8 mouse cellular contexts compared by ENCODE assay signal in the genomic region with DNA sequence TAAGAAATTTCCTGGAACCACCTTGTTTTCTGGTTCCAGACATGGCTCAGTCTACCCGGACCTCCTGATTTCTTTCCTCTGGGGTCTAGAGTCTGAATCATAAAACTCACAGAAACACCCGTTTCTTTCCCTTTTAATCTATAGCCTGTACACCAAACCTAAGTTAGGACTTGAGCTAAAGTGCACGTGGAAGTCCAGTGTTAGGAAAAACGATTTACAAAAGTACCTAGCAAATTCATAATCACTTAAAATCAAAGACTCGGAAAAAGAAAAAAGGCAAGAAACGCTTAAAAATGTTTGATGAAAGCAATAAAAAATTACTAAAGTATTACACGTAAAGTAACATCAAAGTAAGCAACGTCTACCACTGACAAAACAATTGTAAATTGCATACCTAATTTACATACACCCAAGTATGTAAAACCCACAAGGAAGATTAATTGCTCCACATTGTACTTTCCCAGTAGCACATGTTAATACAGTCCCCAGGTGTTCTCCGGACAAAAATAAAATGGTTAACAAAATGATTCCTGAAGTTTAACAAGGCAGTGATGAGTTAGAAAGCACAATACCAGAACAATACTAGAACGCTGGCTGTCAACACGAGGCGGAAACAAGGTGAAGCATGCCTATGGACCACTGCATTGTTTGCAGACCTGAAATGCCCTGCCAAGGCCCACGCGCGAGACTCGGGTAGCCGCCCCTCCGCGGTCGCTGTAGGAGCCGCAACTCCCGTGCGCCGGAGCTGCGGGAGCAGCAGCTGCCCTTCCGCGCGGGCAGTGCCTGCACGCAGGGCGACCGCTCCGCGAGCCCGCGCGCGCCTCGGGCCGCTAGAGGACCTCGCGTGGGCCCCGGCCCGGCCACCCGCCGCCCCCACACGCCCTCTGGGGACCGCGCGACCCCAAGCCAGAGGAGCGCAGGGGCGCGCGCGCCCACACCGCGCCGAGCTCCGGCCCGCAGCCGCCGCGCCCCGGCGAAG. TPM values are rescaled to one million over a fixed set of nuclear protein-coding genes. Genes with fewer than 3 reads are reported as not detected.
DNase-seq lines count a peak whose midpoint lies in the region; ATAC-seq and TF ChIP-seq lines count a peak whose summit lies in the region.

No protein-coding gene starts in this region.

- POLR2A ChIA-PET in Patski (lab: Charles Lee): interaction anchor here (1.5 kb wide), 1 partner anchor 70 kb away, joined by 6 read pairs; no protein-coding TSS in a partner anchor

- H3K27me3 ChIP-seq in Patski: no peaks in the 10 kb centered on the region

- intact Hi-C loops in left cerebral cortex, postnatal 10 days (cut with DNase I): no loop called here

- in situ Hi-C loops in Patski (cut with MboI; ENCODE audit: low pct_unique_long_range_greater_than_20kb): loop anchor here (10.0 kb wide), 1 partner anchor 176 kb away; no protein-coding TSS in a partner anchor

- DNase-seq in Patski (ENCODE audit: low read depth, low spot score): no peak
- DNase-seq in cerebellum, postnatal 25 days: peak; percentile 76 to 79
- peak; percentile 55 for DNase-seq in gastrocnemius, adult 18-20 months (ENCODE audit: low spot score)
- DNase-seq in induced T-regulatory cell, adult 2 months (ENCODE audit: low read depth): peak; percentile 67
- DNase-seq in left cerebral cortex, postnatal 10 days (ENCODE audit: extremely low spot score in 1 of 2, low spot score in 2 of 2): peak; percentile 27 to 75
- DNase-seq in right cerebral cortex, adult 2 months (ENCODE audit: low spot score in 2 of 2): peak; percentile 47 to 56
- peak; percentile 54 for DNase-seq in urinary bladder, adult 2 months (ENCODE audit: low spot score)

- ATAC-seq in Patski: peak; percentile 12
- ATAC-seq in megakaryocyte, adult 5-6 weeks (ENCODE audit: poor library complexity, severe bottlenecking): peak; percentile 16

- no peak for TF ChIP-seq CTCF in Patski (IDR thresholded peaks at IDR 0.05)

- CTCF ChIA-PET in Patski (lab: Charles Lee): interaction anchor here (1.0 kb wide), 1 partner anchor 9 kb away, joined by 4 read pairs; no protein-coding TSS in a partner anchor

RNA-seq across cellular contexts. Expression of gene Phtf2, which starts 0.8 kb away (rescaled TPM):
- polyA plus RNA-seq in Patski (2021): 8.4 TPM
- total RNA-seq in gastrocnemius, adult 18-20 months (2021): 100 to 1,000 TPM; 162 to 166 TPM
- 10 to 100 TPM; 23.4 to 28.1 TPM for total RNA-seq in left cerebral cortex, postnatal 10 days (2021)
- total RNA-seq in megakaryocyte, adult 5-6 weeks (2015): 4.3 and 6.5 TPM in 2 replicates
- 9.3 and 14.6 TPM in 2 replicates for total RNA-seq in megakaryocyte, adult 5-6 weeks (2017)
- 7.5 and 8.2 TPM in 2 replicates for polyA plus RNA-seq in urinary bladder, adult 2 months (2012; rRNA removed)

RNA-seq across cellular contexts. Expression of gene Tmem60, which starts 0.9 kb away (rescaled TPM):
- 30.1 TPM for polyA plus RNA-seq in Patski (2021)
- 10 to 100 TPM; 20.1 to 21.7 TPM for total RNA-seq in gastrocnemius, adult 18-20 months (2021)
- 10 to 100 TPM; 22.7 to 23.7 TPM for total RNA-seq in left cerebral cortex, postnatal 10 days (2021)
- total RNA-seq in megakaryocyte, adult 5-6 weeks (2015): 32.1 and 37.5 TPM in 2 replicates
- 7.5 and 12.2 TPM in 2 replicates for total RNA-seq in megakaryocyte, adult 5-6 weeks (2017)
- 25.4 and 28.1 TPM in 2 replicates for polyA plus RNA-seq in urinary bladder, adult 2 months (2012; rRNA removed)

Comparison
In these comparisons a context has a peak if more than half of its experiments do, and no peak if none do; other contexts are left out.
1. RNA of gene Phtf2, which starts 0.8 kb away (total RNA-seq): 162 to 166 TPM in gastrocnemius, adult 18-20 months; 23.4 to 28.1 TPM in left cerebral cortex, postnatal 10 days and 4.3 to 14.6 TPM in megakaryocyte, adult 5-6 weeks; every median in the first group is over 4 times any median in the second.